Mouse (Mus musculus): Measurements from ENCODE around the gene Satb2. TPM values are rescaled to one million over a fixed set of nuclear protein-coding genes. Genes with fewer than 3 reads are reported as not detected.

Gene Satb2
- polyA plus RNA-seq, 1 experiment from 2014 or later = 0.90 TPM

- no peak overlapping the region for H3K27ac ChIP-seq (ENCODE audit: low read depth, low read length)
- H3K9ac ChIP-seq (ENCODE audit: low read depth, low read length) = no peak overlapping the region
- no peaks in the 10 kb centered on the region for H3K4me1 ChIP-seq (ENCODE audit: control insufficient read depth, insufficient read depth, low read length)
- no peak overlapping the region for H3K4me3 ChIP-seq (ENCODE audit: low read depth, low read length)
- no peak overlapping the region for H3K4me2 ChIP-seq
- H3K36me3 ChIP-seq (ENCODE audit: control insufficient read depth, insufficient read depth, low read length) = no peaks in the 10 kb centered on the region
- H3K9me3 ChIP-seq (replicated peaks; ENCODE audit: control insufficient read depth, low read length) = no peaks in the 10 kb centered on the region
- H3K27me3 ChIP-seq (ENCODE audit: control insufficient read depth, insufficient read depth, low read length) = no peaks in the 10 kb centered on the region
- no peak for ATAC-seq (replicated peaks; ENCODE audit: insufficient number of reproducible peaks, low FRiP score, low TSS enrichment)
- 80% methylated on average over 1 of the region's 1 CpGs for whole genome bisulfite sequencing (ENCODE audit: insufficient replicate concordance)
These were observed 214.2 kb downstream of the Satb2 start for GRCm38 (mm10) chr1:56764205-56764604.

- Histone ChIP-seq H3K27me3 (ENCODE audit: control insufficient read depth, insufficient read depth, low read length) (no peaks in the 10 kb centered on the region), H3K4me2 (no peak overlapping the region), H3K36me3 (ENCODE audit: control insufficient read depth, insufficient read depth, low read length) (no peaks in the 10 kb centered on the region), H3K4me3 (ENCODE audit: low read depth, low read length) (no peak overlapping the region), H3K9ac (ENCODE audit: low read depth, low read length) (no peak overlapping the region), H3K9me3 (replicated peaks; ENCODE audit: control insufficient read depth, low read length) (no peaks in the 10 kb centered on the region), H3K4me1 (ENCODE audit: control insufficient read depth, insufficient read depth, low read length) (no peaks in the 10 kb centered on the region), H3K27ac (ENCODE audit: low read depth, low read length) (no peak overlapping the region)
- 85% methylated on average over 1 of the region's 1 CpGs for WGBS (ENCODE audit: insufficient replicate concordance)
- no peak for ATAC-seq (replicated peaks; ENCODE audit: insufficient number of reproducible peaks, low FRiP score, low TSS enrichment)
These were observed 216.9 kb downstream of the Satb2 start for GRCm38 (mm10) chr1:56761512-56761911.

- 25% methylated on average over 1 of the region's 1 CpGs for WGBS (ENCODE audit: insufficient replicate concordance)
- no peak for ATAC-seq (replicated peaks; ENCODE audit: insufficient number of reproducible peaks, low FRiP score, low TSS enrichment)
These were observed 225.2 kb downstream of the Satb2 start for GRCm38 (mm10) chr1:56753283-56753682.

GRCm38 (mm10) chr1:56750693-56751092 lies 227.8 kb downstream of the Satb2 start:
- Histone ChIP-seq H3K9me3 (replicated peaks; ENCODE audit: control insufficient read depth, low read length) (no peaks in the 10 kb centered on the region), H3K36me3 (ENCODE audit: control insufficient read depth, insufficient read depth, low read length) (no peaks in the 10 kb centered on the region), H3K9ac (ENCODE audit: low read depth, low read length) (no peak overlapping the region), H3K4me3 (ENCODE audit: low read depth, low read length) (no peak overlapping the region), H3K4me1 (ENCODE audit: control insufficient read depth, insufficient read depth, low read length) (no peaks in the 10 kb centered on the region), H3K27ac (ENCODE audit: low read depth, low read length) (no peak overlapping the region), H3K27me3 (ENCODE audit: control insufficient read depth, insufficient read depth, low read length) (no peaks in the 10 kb centered on the region), H3K4me2 (no peak overlapping the region)
- WGBS (ENCODE audit: insufficient replicate concordance) = 75% methylated on average over 2 of the region's 2 CpGs
- ATAC-seq (replicated peaks; ENCODE audit: insufficient number of reproducible peaks, low FRiP score, low TSS enrichment) = no peak

More at GRCm38 (mm10) chr1:56753283-56753682, 225.2 kb downstream of the Satb2 start:
- Histone ChIP-seq H3K27me3 (ENCODE audit: control insufficient read depth, insufficient read depth, low read length) (no peaks in the 10 kb centered on the region), H3K9me3 (replicated peaks; ENCODE audit: control insufficient read depth, low read length) (no peaks in the 10 kb centered on the region), H3K36me3 (ENCODE audit: control insufficient read depth, insufficient read depth, low read length) (no peaks in the 10 kb centered on the region), H3K27ac (ENCODE audit: low read depth, low read length) (no peak overlapping the region), H3K9ac (ENCODE audit: low read depth, low read length) (no peak overlapping the region), H3K4me1 (ENCODE audit: control insufficient read depth, insufficient read depth, low read length) (no peaks in the 10 kb centered on the region), H3K4me2 (no peak overlapping the region), H3K4me3 (ENCODE audit: low read depth, low read length) (no peak overlapping the region)

- Histone ChIP-seq H3K4me3 (ENCODE audit: low read depth, low read length) (no peak overlapping the region), H3K9ac (ENCODE audit: low read depth, low read length) (no peak overlapping the region), H3K27me3 (ENCODE audit: control insufficient read depth, insufficient read depth, low read length) (no peaks in the 10 kb centered on the region), H3K27ac (ENCODE audit: low read depth, low read length) (no peak overlapping the region), H3K36me3 (ENCODE audit: control insufficient read depth, insufficient read depth, low read length) (no peaks in the 10 kb centered on the region), H3K4me1 (ENCODE audit: control insufficient read depth, insufficient read depth, low read length) (no peaks in the 10 kb centered on the region), H3K9me3 (replicated peaks; ENCODE audit: control insufficient read depth, low read length) (no peaks in the 10 kb centered on the region), H3K4me2 (no peak overlapping the region)
- no peak for ATAC-seq (replicated peaks; ENCODE audit: insufficient number of reproducible peaks, low FRiP score, low TSS enrichment)
- WGBS (ENCODE audit: insufficient replicate concordance) = 80% methylated on average over 16 of the region's 16 CpGs
These were observed 228.7 kb downstream of the Satb2 start for GRCm38 (mm10) chr1:56749629-56750311.

GRCm38 (mm10) chr1:56748876-56749493 lies 229.5 kb downstream of the Satb2 start:
- Histone ChIP-seq H3K9ac (ENCODE audit: low read depth, low read length) (no peak overlapping the region), H3K4me3 (ENCODE audit: low read depth, low read length) (no peak overlapping the region), H3K9me3 (replicated peaks; ENCODE audit: control insufficient read depth, low read length) (no peaks in the 10 kb centered on the region), H3K27me3 (ENCODE audit: control insufficient read depth, insufficient read depth, low read length) (no peaks in the 10 kb centered on the region), H3K36me3 (ENCODE audit: control insufficient read depth, insufficient read depth, low read length) (no peaks in the 10 kb centered on the region), H3K4me2 (no peak overlapping the region), H3K27ac (ENCODE audit: low read depth, low read length) (no peak overlapping the region), H3K4me1 (ENCODE audit: control insufficient read depth, insufficient read depth, low read length) (no peaks in the 10 kb centered on the region)
- no peak for ATAC-seq (replicated peaks; ENCODE audit: insufficient number of reproducible peaks, low FRiP score, low TSS enrichment)
- WGBS (ENCODE audit: insufficient replicate concordance) = 83% methylated on average over 11 of the region's 11 CpGs

Small RNAs within 50 kb of the gene (microRNA-seq; reads per million reads assigned to microRNA genes)
- gene Gm23943 (ENCODE audit: borderline number of aligned reads) = not detected
